ENCODE assay signal across 8 mouse cellular contexts in genomic region chr7:27765176-27765886, GRCm38 (mm10). TPM values are rescaled to one million over a fixed set of nuclear protein-coding genes. Genes with fewer than 3 reads are reported as not detected.
DNase-seq lines count a peak whose midpoint lies in the region; ATAC-seq and TF ChIP-seq lines count a peak whose summit lies in the region.

No protein-coding gene starts in this region.

- H3K9ac ChIP-seq in forebrain, postnatal 0 days: no peak overlapping the region
- no peak overlapping the region for H3K9ac ChIP-seq in liver, embryonic 13.5 days

- no peaks in the 10 kb centered on the region for H3K4me1 ChIP-seq in forebrain, postnatal 0 days (ENCODE audit: insufficient read depth)
- H3K4me1 ChIP-seq in liver, embryonic 13.5 days (replicated peaks): peaks cover 6% of the 10 kb centered on the region

- H3K27me3 ChIP-seq in forebrain, postnatal 0 days (ENCODE audit: insufficient read depth, low read length): no peaks in the 10 kb centered on the region
- no peaks in the 10 kb centered on the region for H3K27me3 ChIP-seq in liver, embryonic 13.5 days

- H3K9me3 ChIP-seq in forebrain, postnatal 0 days (ENCODE audit: low read length): no peaks in the 10 kb centered on the region
- H3K9me3 ChIP-seq in liver, embryonic 13.5 days (replicated peaks): no peaks in the 10 kb centered on the region

- DNase-seq in kidney, postnatal 4 days: peak; percentile 11
- no peak for DNase-seq in kidney, adult 18-20 months
- no peak for DNase-seq in forebrain, postnatal 0 days
- DNase-seq in liver, embryonic 13.5 days: no peak
- peak; percentile 53 for DNase-seq in retina, postnatal 1 day
- DNase-seq in layer of hippocampus, postnatal 10 days (ENCODE audit: low spot score in 2 of 2): no peak
- no peak for DNase-seq in cerebellum, adult 9-10 months
- no peak for DNase-seq in c-Kit-positive CD71-positive TER-119-positive erythroid progenitor cells, embryonic 14.5 days (ENCODE audit: low spot score)

- no peak for ATAC-seq in forebrain, postnatal 0 days
- no peak for ATAC-seq in liver, embryonic 13.5 days (ENCODE audit: low read depth)

- peak overlapping the region; percentile 18; the same call in 1 of the 2 replicates for H3K4me3 ChIP-seq in forebrain, postnatal 0 days (ENCODE audit: low read depth, low read length)
- peak overlapping the region; percentile 21; the same call in 1 of the 2 replicates for H3K4me3 ChIP-seq in liver, embryonic 13.5 days (replicated peaks)

- H3K4me2 ChIP-seq in forebrain, postnatal 0 days (ENCODE audit: low read depth): peak overlapping the region; percentile 42
- peak overlapping the region; percentile 50 for H3K4me2 ChIP-seq in liver, embryonic 13.5 days

- 12% methylated on average over 17 of the region's 17 CpGs for WGBS in forebrain, postnatal 0 days
- 14% methylated on average over 17 of the region's 17 CpGs for WGBS in liver, embryonic 13.5 days (ENCODE audit: insufficient replicate concordance)

- H3K36me3 ChIP-seq in forebrain, postnatal 0 days (ENCODE audit: insufficient read depth): no peaks in the 10 kb centered on the region
- H3K36me3 ChIP-seq in liver, embryonic 13.5 days: no peaks in the 10 kb centered on the region

- H3K27ac ChIP-seq in forebrain, postnatal 0 days (ENCODE audit: low read depth, low read length): no peak overlapping the region
- no peak overlapping the region for H3K27ac ChIP-seq in liver, embryonic 13.5 days

- TF ChIP-seq CTCF in forebrain, postnatal 0 days (IDR thresholded peaks at IDR 0.05; ENCODE audit: low read depth): no peak

RNA-seq across cellular contexts. Expression of gene Zfp60, which starts 34.1 kb away (rescaled TPM):
- 41.3 and 46.0 TPM in 2 replicates for total RNA-seq in forebrain, postnatal 0 days (2014; rRNA removed)
- 24.3 and 44.3 TPM in 2 replicates for polyA plus RNA-seq in forebrain, postnatal 0 days (2015; fragmentation: Nextera tagmentation; extraction: Ambion mirVana)
- polyA plus RNA-seq in liver, embryonic 13.5 days (2015; fragmentation: Nextera tagmentation; extraction: Ambion mirVana): 5.6 and 6.6 TPM in 2 replicates
- 10 to 100 TPM; 36.6 to 37.3 TPM for total RNA-seq in layer of hippocampus, postnatal 10 days (2021)

RNA-seq across cellular contexts. Expression of gene Zfp626, which starts 41.7 kb away (rescaled TPM):
- 4.6 and 9.5 TPM in 2 replicates for total RNA-seq in forebrain, postnatal 0 days (2014; rRNA removed)
- 0.84 and 1.1 TPM in 2 replicates for polyA plus RNA-seq in forebrain, postnatal 0 days (2015; fragmentation: Nextera tagmentation; extraction: Ambion mirVana)
- polyA plus RNA-seq in liver, embryonic 13.5 days (2015; fragmentation: Nextera tagmentation; extraction: Ambion mirVana): 0.75 and 0.86 TPM in 2 replicates
- 1 to 10 TPM; 6.2 to 7.6 TPM for total RNA-seq in layer of hippocampus, postnatal 10 days (2021)

Comparison
In these comparisons a context has a peak if more than half of its experiments do, and no peak if none do; other contexts are left out.
1. DNase-seq: peak in kidney, postnatal 4 days (2 of 2) and retina, postnatal 1 day (single experiment); none in kidney, adult 18-20 months (single experiment), forebrain, postnatal 0 days (single experiment), liver, embryonic 13.5 days (single experiment), layer of hippocampus, postnatal 10 days (0 of 2), cerebellum, adult 9-10 months (single experiment) and c-Kit-positive CD71-positive TER-119-positive erythroid progenitor cells, embryonic 14.5 days (single experiment).